Mouse (Mus musculus) bone marrow macrophage, adult 2 months (primary cell): ENCODE results near the gene Olfr20. TPM values are rescaled to one million over a fixed set of nuclear protein-coding genes. Genes with fewer than 3 reads are reported as not detected.
"Not testable (repeated sequence)": the region's sequence is repeated elsewhere in the genome, so short reads cannot be mapped to it uniquely, and the experiment has no call there.

Source experiments
- H3K27ac ChIP-seq: 2 replicates; pipeline ENCODE4 v1.5.1; 2012; ENCODE audit warnings: low read depth, low read length; ENCODE audit not compliant: insufficient read depth
- H3K4me1 ChIP-seq: 2 replicates; pipeline ENCODE4 v1.6.1; 2012; ENCODE audit warnings: low read length; ENCODE audit not compliant: control insufficient read depth, insufficient read depth
- H3K4me3 ChIP-seq: 2 replicates; pipeline ENCODE4 v1.5.1; 2012; ENCODE audit warnings: mild to moderate bottlenecking, low read length, moderate library complexity; ENCODE audit not compliant: insufficient read depth
- CTCF ChIP-seq: IDR thresholded peaks from 2 replicates; pipeline ENCODE4 v1.5.1; 2012; ENCODE audit warnings: low read depth, mild to moderate bottlenecking, low read length, moderate library complexity
- POLR2A ChIP-seq: IDR thresholded peaks from 2 replicates; pipeline ENCODE4 v1.6.1; 2012; ENCODE audit warnings: mild to moderate bottlenecking, low read depth, low read length, borderline replicate concordance
- polyA plus RNA-seq: library from polyadenylated mRNA; stranded (reverse); fragments of >200 nt; gene quantifications from 2 replicates; pipeline ENCODE4 v1.2.4, GENCODE M21; 2012; ENCODE audit not compliant: missing spikeins, insufficient read depth, insufficient read length

The Olfr20 gene
- not detected in 2 replicates for polyA plus RNA-seq

DNA sequence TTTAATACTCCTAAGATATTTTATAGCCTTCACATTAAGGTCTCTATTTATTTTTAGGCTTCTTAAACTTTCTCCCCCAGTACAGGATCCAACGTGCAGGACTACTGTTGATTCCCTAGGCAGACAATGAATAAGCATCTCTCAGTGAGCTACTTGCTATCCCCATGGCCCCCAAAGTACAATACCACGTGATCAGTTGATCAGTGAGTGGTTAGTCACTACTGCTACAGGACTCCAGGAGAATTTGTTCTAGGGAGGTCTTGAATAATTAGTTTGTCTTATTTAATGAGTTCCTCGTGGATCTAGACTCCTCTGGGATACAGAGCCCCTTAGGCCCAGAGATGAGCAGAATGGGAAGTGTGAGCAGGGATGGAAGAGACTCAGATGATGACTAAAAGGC lies at the start of gene Olfr20:
Gene Olfr20 (plus strand): TSS at position 301 of the 400 bp plus-strand sequence.
- no peak within 1 kb of the TSS for H3K4me3 ChIP-seq
- no peak for TF ChIP-seq CTCF
- TF ChIP-seq POLR2A: no peak
- no peak within 1 kb of the TSS for H3K27ac ChIP-seq
- H3K4me1 ChIP-seq: no peaks in the 10 kb centered on the region

DNA sequence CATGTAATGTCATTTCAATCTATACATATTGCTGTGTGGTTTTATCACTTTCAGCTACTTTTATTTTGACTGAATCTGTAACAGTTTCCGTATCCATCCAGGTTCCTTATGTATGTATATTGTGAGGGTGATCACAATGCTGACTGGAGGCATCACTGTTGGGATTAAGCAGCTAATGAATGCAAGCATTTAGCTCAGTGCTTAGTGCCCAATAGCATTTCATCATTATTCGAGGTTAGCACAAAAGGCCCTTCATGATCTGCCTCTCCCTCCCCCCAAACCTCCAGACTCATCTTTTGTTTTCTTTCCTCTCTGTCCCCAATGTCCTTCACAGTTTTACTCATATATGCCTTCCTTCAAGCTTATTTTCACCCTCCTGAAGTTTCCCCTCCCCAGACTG lies 47.5 kb upstream of the Olfr20 start:
- H3K4me3 ChIP-seq: no peak overlapping the region
- no peaks in the 10 kb centered on the region for H3K4me1 ChIP-seq
- TF ChIP-seq POLR2A: no peak
- TF ChIP-seq CTCF: no peak
- H3K27ac ChIP-seq: no peak overlapping the region

DNA sequence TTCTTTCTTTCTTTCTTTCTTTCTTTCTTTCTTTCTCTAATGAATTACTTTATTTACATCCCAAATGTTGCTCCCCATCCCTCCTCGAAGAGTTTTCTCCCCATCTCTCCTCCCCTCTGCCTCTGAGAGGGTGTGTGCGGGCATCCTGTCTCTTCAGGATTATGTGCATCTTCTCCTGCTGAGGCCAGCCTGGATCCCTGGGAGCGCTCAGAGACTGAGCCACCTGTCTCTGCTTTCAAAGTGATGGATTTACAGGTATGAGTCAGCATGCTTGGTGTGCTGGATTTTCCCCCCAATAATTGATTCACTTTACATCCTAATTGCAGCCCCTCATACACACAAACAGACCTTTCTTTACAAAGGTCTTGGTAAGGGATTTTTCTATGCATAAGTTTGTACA lies 34.6 kb upstream of the Olfr20 start:
- TF ChIP-seq POLR2A (no peak), CTCF (no peak)
- Histone ChIP-seq H3K27ac (no peak overlapping the region), H3K4me3 (no peak overlapping the region), H3K4me1 (no peaks in the 10 kb centered on the region)

DNA sequence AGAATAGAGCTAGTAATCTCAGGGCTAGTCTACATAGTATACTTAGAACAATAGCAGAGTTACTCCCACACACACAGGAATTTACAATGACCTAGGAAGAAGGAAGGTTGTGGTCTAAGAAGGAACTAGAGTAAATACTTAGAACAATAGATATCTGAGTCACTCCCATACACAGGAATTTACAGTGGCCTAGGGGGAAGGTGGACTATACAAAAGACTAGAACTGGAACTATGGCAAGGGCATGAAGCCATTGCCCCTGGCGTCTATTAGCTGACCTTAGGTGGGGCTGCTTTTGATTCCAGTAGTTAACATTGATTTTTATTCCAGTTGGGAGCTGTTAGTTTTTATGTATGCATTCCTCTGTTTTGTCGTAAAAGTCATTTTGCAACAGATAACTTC lies 32.0 kb upstream of the Olfr20 start:
- H3K4me1 ChIP-seq, H3K27ac ChIP-seq: not testable (repeated sequence)

DNA sequence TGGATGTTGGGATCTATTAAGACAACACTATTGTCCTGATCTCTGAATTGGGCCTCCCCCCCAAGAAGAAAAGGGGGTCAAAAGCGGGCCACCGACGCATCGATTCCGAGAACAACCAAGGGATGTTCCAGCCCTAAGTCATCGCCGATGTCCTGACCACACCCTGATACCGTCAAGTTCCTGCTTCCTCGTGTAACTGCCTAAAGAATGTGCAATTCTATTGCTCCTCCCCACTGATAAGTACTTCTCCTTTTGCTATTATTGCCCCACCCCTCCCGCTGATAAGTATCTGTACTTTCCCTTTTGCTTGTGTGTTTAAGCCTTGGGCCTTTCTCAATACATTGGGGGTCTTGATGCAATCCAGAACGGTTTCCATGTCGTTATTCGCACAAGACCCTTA lies 29.5 kb upstream of the Olfr20 start:
- not testable (repeated sequence) for H3K4me1 ChIP-seq, H3K27ac ChIP-seq, H3K4me3 ChIP-seq

More for the DNA sequence above, 32.0 kb upstream of the Olfr20 start:
- not testable (repeated sequence) for H3K4me3 ChIP-seq

DNA sequence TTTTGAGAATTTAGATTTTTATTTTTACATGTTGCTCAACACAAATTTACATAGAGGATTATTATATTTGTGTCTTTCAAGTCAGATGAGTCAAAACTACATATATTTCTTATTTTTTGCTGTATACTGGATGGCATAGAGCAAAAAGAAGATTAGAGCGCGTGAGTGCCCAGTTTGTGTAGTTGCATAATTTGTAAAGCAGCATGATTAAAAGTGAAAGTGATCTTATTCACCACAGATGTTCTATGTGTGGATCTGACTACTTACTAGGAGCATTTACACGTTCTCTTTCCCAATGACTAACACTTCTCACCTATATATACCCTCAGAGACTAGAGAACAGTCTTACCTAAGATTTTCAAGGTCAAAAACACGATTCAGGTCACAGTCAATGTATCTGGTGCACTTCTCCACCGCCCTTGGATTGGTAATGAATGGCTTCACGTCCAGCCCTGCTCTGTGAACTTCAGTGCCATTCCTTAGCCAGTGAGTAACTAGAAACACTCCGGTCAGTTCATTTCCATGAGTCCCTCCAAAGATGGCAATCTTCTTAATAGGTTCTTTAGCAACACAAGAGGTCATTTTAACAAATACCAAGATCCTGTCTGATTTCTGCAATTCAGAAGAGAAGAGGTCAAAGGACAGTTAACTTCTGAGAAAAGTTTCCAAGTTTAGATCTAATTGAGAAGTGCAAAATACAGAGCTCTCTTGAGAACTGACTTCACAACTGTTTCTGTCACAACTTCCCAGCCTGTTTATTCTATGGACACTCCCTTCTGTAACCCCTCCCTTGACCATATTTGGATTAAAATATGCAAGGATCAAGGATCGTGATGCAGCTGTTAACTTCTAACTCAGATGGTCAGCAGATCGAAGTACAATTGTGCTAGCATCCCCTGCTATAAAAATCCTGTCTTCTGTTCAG lies 26.4 kb upstream of the Olfr20 start:
- no peak overlapping the region for H3K27ac ChIP-seq
- H3K4me1 ChIP-seq: peaks cover 7% of the 10 kb centered on the region; the same call in 1 of the 2 replicates
- H3K4me3 ChIP-seq: no peak overlapping the region
- TF ChIP-seq CTCF (no peak), POLR2A (no peak)

DNA sequence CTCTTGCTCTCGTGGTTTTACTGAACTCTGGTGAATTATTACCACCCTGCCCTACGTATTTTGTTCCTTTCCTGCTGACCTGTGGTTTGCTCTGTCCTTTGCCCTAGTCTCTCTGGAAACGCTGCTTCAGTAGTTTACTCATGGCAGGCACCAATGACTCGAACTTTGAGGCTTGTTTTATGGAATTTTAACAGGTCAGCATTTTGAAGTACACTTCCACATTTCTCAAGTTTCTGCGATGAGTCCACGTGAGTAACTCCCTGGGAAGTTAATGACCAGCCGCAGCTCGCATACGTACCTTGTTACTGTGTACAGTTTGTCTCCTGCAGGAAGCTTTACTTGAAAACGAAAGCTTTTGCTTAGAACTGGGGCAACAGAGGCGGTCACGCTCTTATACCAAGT lies 24.1 kb upstream of the Olfr20 start:
- Histone ChIP-seq H3K4me3 (peak overlapping the region; percentile 27), H3K4me1 (peaks cover 7% of the 10 kb centered on the region; the same call in 1 of the 2 replicates), H3K27ac (no peak overlapping the region)
- TF ChIP-seq CTCF (no peak), POLR2A (no peak)

DNA sequence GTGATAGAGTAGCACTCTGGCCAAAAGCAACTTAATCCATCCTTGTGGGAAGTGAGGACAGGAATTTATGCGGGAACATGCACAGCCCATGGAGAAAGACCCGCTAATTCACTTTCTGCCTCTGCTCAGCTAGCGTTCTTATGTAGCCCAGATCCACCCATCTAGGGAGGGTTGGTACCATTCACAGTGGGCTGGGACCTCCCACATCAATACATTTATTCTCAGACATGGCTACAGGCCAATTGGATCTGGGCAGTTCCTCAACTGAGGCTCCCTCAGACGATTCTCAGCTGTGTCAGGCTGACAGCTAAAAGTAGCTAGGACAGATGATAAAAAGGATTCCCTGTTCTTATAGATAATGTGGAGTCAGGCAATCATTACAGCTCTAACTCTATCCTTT lies 23.2 kb upstream of the Olfr20 start:
- TF ChIP-seq CTCF (no peak), POLR2A (no peak)
- Histone ChIP-seq H3K4me3 (no peak overlapping the region), H3K27ac (no peak overlapping the region), H3K4me1 (peaks cover 7% of the 10 kb centered on the region; the same call in 1 of the 2 replicates)

DNA sequence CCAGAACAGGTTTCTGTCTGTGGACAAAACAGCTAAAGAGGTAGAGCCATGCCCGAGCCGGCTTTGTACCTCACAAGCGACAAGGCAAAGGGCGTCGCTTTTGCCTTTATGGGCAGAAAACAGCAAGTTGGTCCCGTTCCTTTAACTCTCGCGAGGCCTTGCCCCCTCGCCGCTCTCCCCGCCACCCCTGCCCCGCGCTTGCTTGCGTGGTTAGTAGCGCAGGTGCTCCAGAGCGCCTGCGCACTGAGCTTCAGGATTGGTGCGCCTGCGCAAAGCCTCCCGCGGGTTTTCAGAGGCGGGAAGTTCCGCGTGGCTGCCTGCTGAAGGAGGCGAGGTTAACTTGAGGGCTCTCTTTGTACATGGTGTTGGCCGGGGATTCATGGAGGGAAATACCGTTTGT lies 21.1 kb upstream of the Olfr20 start, which contains the start of the genes Aspa, Gm49340 and Spata22:
Gene Aspa (minus strand): TSS at position 155 of the 400 bp plus-strand sequence.
Gene Gm49340 (plus strand): TSS at position 300 of the 400 bp plus-strand sequence.
Gene Spata22 (plus strand): TSS at position 300 of the 400 bp plus-strand sequence.
- H3K4me3 ChIP-seq: no peak within 1 kb of the TSS
- peaks cover 7% of the 10 kb centered on the region; the same call in 1 of the 2 replicates for H3K4me1 ChIP-seq
- TF ChIP-seq CTCF (no peak), POLR2A (no peak)
- H3K27ac ChIP-seq: no peak within 1 kb of the TSS

DNA sequence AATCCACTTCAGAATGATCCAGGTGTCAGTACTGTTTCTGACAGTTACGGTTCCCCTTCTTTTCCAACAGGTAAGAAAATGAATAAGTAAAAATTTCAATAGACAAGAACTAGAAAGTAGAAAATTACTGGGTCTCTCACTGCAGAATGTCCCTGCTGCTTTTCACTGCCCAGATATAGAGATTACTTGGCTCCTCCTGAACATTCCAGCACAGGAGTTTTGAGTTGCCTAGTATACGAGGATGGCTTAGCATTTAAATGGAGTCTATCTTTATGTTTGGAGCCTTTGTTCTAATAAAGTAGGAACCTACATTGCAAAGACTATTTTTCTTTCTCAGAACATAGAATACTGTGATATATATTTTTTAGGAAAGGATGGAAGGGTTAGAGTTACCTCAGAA lies 17.2 kb upstream of the Olfr20 start:
- TF ChIP-seq POLR2A: no peak
- no peak for TF ChIP-seq CTCF
- no peak overlapping the region for H3K27ac ChIP-seq
- H3K4me3 ChIP-seq: no peak overlapping the region
- no peaks in the 10 kb centered on the region for H3K4me1 ChIP-seq

DNA sequence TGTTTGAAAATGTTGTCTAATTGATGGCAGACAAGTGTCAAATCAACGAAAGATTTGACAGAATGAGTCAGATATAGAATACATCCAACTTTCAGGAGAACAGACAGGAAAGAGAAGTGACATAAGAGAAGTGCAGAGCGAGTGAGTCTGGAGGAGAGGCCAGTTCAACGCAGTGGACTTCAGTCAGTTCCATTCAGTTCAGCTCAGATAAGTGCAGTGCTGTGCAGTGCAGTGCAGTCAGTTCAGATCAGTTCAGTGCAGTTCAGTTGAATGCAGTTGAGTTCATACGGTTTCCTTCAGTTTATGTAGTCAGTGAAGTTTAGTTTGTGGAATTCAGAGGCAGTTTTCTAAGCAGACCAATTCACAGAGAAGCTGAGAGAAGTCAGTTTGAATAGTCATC lies 13.7 kb upstream of the Olfr20 start:
- TF ChIP-seq POLR2A: no peak
- Histone ChIP-seq H3K27ac (no peak overlapping the region), H3K4me3 (no peak overlapping the region), H3K4me1 (no peaks in the 10 kb centered on the region)
